Mouse (Mus musculus): ENCODE results near the gene Brd7.

GRCm38 (mm10) chr8:88342026-88342425, 20.0 kb downstream of the Brd7 start:
- no peak for TF ChIP-seq EP300 (IDR thresholded peaks at IDR 0.05; ENCODE audit: low read depth)
- TF ChIP-seq CTCF (IDR thresholded peaks at IDR 0.05; ENCODE audit: low read depth), result no peak

Data from liver, embryonic 14.5 days (tissue).